Mouse (Mus musculus): ENCODE data around the gene Pogk.

- no peak for TF ChIP-seq CTCF (IDR thresholded peaks at IDR 0.05; ENCODE audit: low read depth)
- TF ChIP-seq EP300 (IDR thresholded peaks at IDR 0.05; ENCODE audit: low read depth) = no peak
Measured at GRCm38 (mm10) chr1:166339110-166339509, 70.6 kb downstream of the Pogk start.
